Mouse (Mus musculus): ENCODE results near the gene Cox5b. TPM values are rescaled to one million over a fixed set of nuclear protein-coding genes. Genes with fewer than 3 reads are reported as not detected.

Cox5b gene
- total RNA-seq, 2 experiments from 2014 or later, result 678 to 718 TPM

Small RNA genes within 50 kb of the gene (microRNA-seq; reads per million reads assigned to microRNA genes)
- 0 reads per million in 2 experiments for gene Gm24133

Other genes starting within 250 kb of the Cox5b start
- gene Lman2l, start 246.2 kb upstream of the Cox5b start, total RNA-seq (2021), result 10 to 100 TPM; 72.1 to 77.4 TPM
- gene Cnnm4, start 219.8 kb upstream of the Cox5b start, total RNA-seq (2021), result 10 to 100 TPM; 15.6 to 16.6 TPM
- 10 to 100 TPM; 40.8 to 41.3 TPM for gene Cnnm3, start 179.6 kb upstream of the Cox5b start, total RNA-seq (2021)
- 1 to 10 TPM; 5.1 to 6.8 TPM for gene Ankrd23, start 154.6 kb upstream of the Cox5b start, total RNA-seq (2021)
- gene Gm42417, start 152.0 kb upstream of the Cox5b start, total RNA-seq (2021), result not detected
- 10 to 100 TPM; 11.1 TPM for gene Ankrd39, start 144.0 kb upstream of the Cox5b start, total RNA-seq (2021)
- gene Sema4c, start 133.1 kb upstream of the Cox5b start, total RNA-seq (2021), result 10 to 100 TPM in 1 of 2 experiments, 1 to 10 TPM in 1; 9.7 to 10.6 TPM
- not detected for gene Fam178b, start 8.3 kb upstream of the Cox5b start, total RNA-seq (2021)
- not detected for gene 4933424G06Rik, start 18.7 kb downstream of the Cox5b start, total RNA-seq (2021)
- gene Actr1b, start 23.0 kb downstream of the Cox5b start, total RNA-seq (2021), result 100 to 1,000 TPM; 258 to 284 TPM
- gene Zap70, start 70.3 kb downstream of the Cox5b start, total RNA-seq (2021), result 1 to 10 TPM; 3.6 to 3.7 TPM

Data from layer of hippocampus, adult 18-20 months (tissue).